Mouse (Mus musculus) erythroblast, embryonic 14.5 days (primary cell): Measurements from ENCODE around the gene Gapvd1.

Source experiments
- GATA1 ChIP-seq: IDR thresholded peaks from 2 replicates; pipeline ENCODE4 v1.6.1; 2012; ENCODE audit warnings: low read length, inconsistent platforms, mixed read lengths
- TAL1 ChIP-seq: IDR thresholded peaks from 3 replicates; pipeline ENCODE4 v1.6.1; 2012; ENCODE audit warnings: low read length, inconsistent platforms, mixed read lengths

- TF ChIP-seq GATA1 (no peak), TAL1 (no peak)
Observed at GRCm38 (mm10) chr2:34642351-34642750, 112.7 kb downstream of the Gapvd1 start.
